Mouse (Mus musculus) liver, adult 2 months (tissue): ENCODE measurements around the gene Gm10382. TPM values are rescaled to one million over a fixed set of nuclear protein-coding genes. Genes with fewer than 3 reads are reported as not detected.

ENCODE experiments used
- DNase-seq: peaks from one replicate; pipeline ENCODE4 v3.0.0-alpha.2; 2011; ENCODE audit warnings: low read depth, low spot score; ENCODE audit errors: extremely low read depth
- H3K27ac ChIP-seq: fragments of 200-500 bp; replicated peaks from 2 replicates; pipeline ENCODE4 v1.5.1; 2012; ENCODE audit warnings: low read depth, mild to moderate bottlenecking, control low read depth, inconsistent platforms, low read length; ENCODE audit not compliant: insufficient read depth
- H3K27me3 ChIP-seq: fragments of 200-500 bp; 2 replicates; pipeline ENCODE4 v1.6.1; 2012; ENCODE audit warnings: mild to moderate bottlenecking, moderate library complexity, low read length, inconsistent platforms; ENCODE audit not compliant: control insufficient read depth, insufficient read depth
- H3K36me3 ChIP-seq: fragments of 200-500 bp; 2 replicates; pipeline ENCODE4 v1.6.1; 2012; ENCODE audit warnings: low read length, inconsistent platforms; ENCODE audit not compliant: control insufficient read depth, insufficient read depth
- H3K4me1 ChIP-seq: fragments of 200-500 bp; 2 replicates; pipeline ENCODE4 v1.6.1; 2011; ENCODE audit warnings: low read length; ENCODE audit not compliant: control insufficient read depth, insufficient read depth
- H3K4me3 ChIP-seq: fragments of 200-500 bp; 2 replicates; pipeline ENCODE4 v1.5.1; 2011; ENCODE audit warnings: low read depth, mild to moderate bottlenecking, control low read depth, low read length, moderate library complexity; ENCODE audit not compliant: insufficient read depth
- H3K79me2 ChIP-seq: fragments of 200-500 bp; 2 replicates; pipeline ENCODE4 v1.6.1; 2012; ENCODE audit warnings: inconsistent platforms, mild to moderate bottlenecking, low read length, moderate library complexity; ENCODE audit not compliant: control insufficient read depth, insufficient read depth
- H3K9ac ChIP-seq: fragments of 200-500 bp; 2 replicates; pipeline ENCODE4 v1.6.1; 2012; ENCODE audit warnings: low read depth, mild to moderate bottlenecking, control low read depth, inconsistent platforms, low read length
- CTCF ChIP-seq: fragments of 200-500 bp; IDR thresholded peaks from 2 replicates; pipeline ENCODE4 v1.5.1; 2011; ENCODE audit warnings: low read depth, low read length, control low read depth
- POLR2A ChIP-seq: fragments of 200-500 bp; IDR thresholded peaks from 2 replicates; pipeline ENCODE4 v1.6.1; 2011; ENCODE audit warnings: low read length, control low read depth; ENCODE audit not compliant: insufficient read depth; ENCODE audit errors: extremely low read depth
- WGBS: fragments of 180-500 bp; shearing (Covaris S2); methylation state at CpG from one replicate; pipeline ENCODE4 v1.1.7; 2018; 5-methylcytosine and 5-hydroxymethylcytosine counted together
- polyA plus RNA-seq: library from polyadenylated mRNA; depleted of rRNA; stranded (reverse); fragments of >200 nt; gene quantifications from 2 replicates; pipeline ENCODE4 v1.2.3, GENCODE M21; 2012
- total RNA-seq: library from RNA; depleted of rRNA; stranded (reverse); fragments of >200 nt; gene quantifications from 2 replicates; pipeline ENCODE4 v1.2.3, GENCODE M21; 2014

The Gm10382 gene
- total and polyA plus RNA-seq, 2 experiments = 0.24 TPM; not detected in 1

GRCm38 (mm10) chr5:125406322-125407016 lies 17.3 kb downstream of the Gm10382 start:
- Histone ChIP-seq H3K27ac (peak overlapping the region; percentile 46), H3K9ac (peak overlapping the region; percentile 58), H3K36me3 (no peaks in the 10 kb centered on the region), H3K4me1 (peaks cover 15% of the 10 kb centered on the region), H3K4me3 (peak overlapping the region; percentile 37), H3K79me2 (no peaks in the 10 kb centered on the region), H3K27me3 (no peaks in the 10 kb centered on the region)
- DNase-seq = peak; percentile 72
- TF ChIP-seq POLR2A (no peak), CTCF (no peak)
- WGBS = 11% methylated on average over 20 of the region's 20 CpGs

GRCm38 (mm10) chr5:125407020-125407830 lies 18.1 kb downstream of the Gm10382 start:
- no peak overlapping the region for H3K4me3 ChIP-seq
- H3K4me1 ChIP-seq = peaks cover 17% of the 10 kb centered on the region
- H3K27ac ChIP-seq = no peak overlapping the region
- 65% methylated on average over 13 of the region's 13 CpGs for WGBS
- TF ChIP-seq CTCF (no peak), POLR2A (no peak)
- DNase-seq = no peak
- H3K79me2 ChIP-seq = no peaks in the 10 kb centered on the region
- H3K9ac ChIP-seq = no peak overlapping the region
- H3K36me3 ChIP-seq = no peaks in the 10 kb centered on the region
- no peaks in the 10 kb centered on the region for H3K27me3 ChIP-seq

- TF ChIP-seq CTCF (no peak), POLR2A (no peak)
- 65% methylated on average over 14 of the region's 14 CpGs for WGBS
- H3K4me1 ChIP-seq = peaks cover 19% of the 10 kb centered on the region
- no peak overlapping the region for H3K27ac ChIP-seq
- no peaks in the 10 kb centered on the region for H3K27me3 ChIP-seq
- H3K79me2 ChIP-seq = no peaks in the 10 kb centered on the region
- no peak overlapping the region for H3K9ac ChIP-seq
- no peaks in the 10 kb centered on the region for H3K36me3 ChIP-seq
- peak; percentile 42 for DNase-seq
- no peak overlapping the region for H3K4me3 ChIP-seq
Measured at GRCm38 (mm10) chr5:125407910-125408575, 18.9 kb downstream of the Gm10382 start.

- TF ChIP-seq POLR2A (no peak), CTCF (no peak)
- Histone ChIP-seq H3K4me1 (peaks cover 24% of the 10 kb centered on the region), H3K27ac (peak overlapping the region; percentile 79), H3K79me2 (no peaks in the 10 kb centered on the region), H3K27me3 (no peaks in the 10 kb centered on the region), H3K36me3 (no peaks in the 10 kb centered on the region), H3K4me3 (peak overlapping the region; percentile 57), H3K9ac (peak overlapping the region; percentile 70)
- peak; percentile 90 for DNase-seq
- 2% methylated on average over 13 of the region's 13 CpGs for WGBS
Measured at GRCm38 (mm10) chr5:125408842-125409241, 19.7 kb downstream of the Gm10382 start.

- 34% methylated on average over 20 of the region's 20 CpGs for WGBS
- DNase-seq = peak; percentile 67
- 0 out of 2 replicates have a peak, but pooled peaks cover 2% of the 10 kb centered on the region for H3K36me3 ChIP-seq
Measured at GRCm38 (mm10) chr5:125409348-125410090, 20.4 kb downstream of the Gm10382 start.

More at GRCm38 (mm10) chr5:125409348-125410090, 20.4 kb downstream of the Gm10382 start:
- H3K4me1 ChIP-seq = peaks cover 25% of the 10 kb centered on the region
- TF ChIP-seq POLR2A (no peak), CTCF (no peak)
- peak overlapping the region; percentile 79 for H3K27ac ChIP-seq
- H3K27me3 ChIP-seq = no peaks in the 10 kb centered on the region
- no peaks in the 10 kb centered on the region for H3K79me2 ChIP-seq
- peak overlapping the region; percentile 70 for H3K9ac ChIP-seq
- H3K4me3 ChIP-seq = peak overlapping the region; percentile 57
